ENCODE assay signal across 12 mouse cellular contexts in genomic region chr4:137044516-137044915, GRCm38 (mm10). TPM values are rescaled to one million over a fixed set of nuclear protein-coding genes. Genes with fewer than 3 reads are reported as not detected.
DNase-seq lines count a peak whose midpoint lies in the region; ATAC-seq and TF ChIP-seq lines count a peak whose summit lies in the region.
"Had no signal": no experiment of that assay in that cellular context is flagged by ENCODE, and none has a peak within 500 bp of the region (broad histone marks: within the 10 kb centered on the region; RNA-seq: fewer than 3 reads in every experiment).

No protein-coding gene starts in this region.

- peaks cover 24% of the 10 kb centered on the region for H3K4me1 ChIP-seq in kidney, adult 2 months (ENCODE audit: control insufficient read depth, insufficient read depth, low read length)
- peaks cover 8% of the 10 kb centered on the region for H3K4me1 ChIP-seq in kidney, postnatal 0 days (replicated peaks; ENCODE audit: insufficient read depth, low read length)

- peak overlapping the region; percentile 72; the same call in 1 of the 2 replicates for H3K27ac ChIP-seq in kidney, adult 2 months (ENCODE audit: insufficient read depth, low read depth, low read length)
- H3K27ac ChIP-seq in kidney, postnatal 0 days = peak overlapping the region; percentile 55
- H3K27ac ChIP-seq: liver, embryonic 14.5 days had no signal

- peak overlapping the region; percentile 6; the same call in 1 of the 2 replicates for H3K4me2 ChIP-seq in kidney, postnatal 0 days (ENCODE audit: low read length)

- H3K9ac ChIP-seq in kidney, postnatal 0 days (ENCODE audit: low read depth, low read length) = no peak overlapping the region
- H3K9ac ChIP-seq: liver, embryonic 14.5 days had no signal

- H3K4me3 ChIP-seq in kidney, adult 2 months (ENCODE audit: insufficient read depth, low read depth, low read length) = no peak overlapping the region
- H3K4me3 ChIP-seq in kidney, postnatal 0 days (replicated peaks; ENCODE audit: low read depth, low read length) = no peak overlapping the region
- H3K4me3 ChIP-seq: erythroblast, embryonic 14.5 days had no signal

- TF ChIP-seq CTCF in kidney, adult 2 months (conservative IDR thresholded peaks at IDR 0.05; ENCODE audit: insufficient read depth, insufficient read length, low read depth, low read length) = no peak
- TF ChIP-seq CTCF in kidney, postnatal 0 days (IDR thresholded peaks at IDR 0.05; ENCODE audit: low read depth) = no peak

- no peaks in the 10 kb centered on the region for H3K36me3 ChIP-seq in kidney, adult 2 months (ENCODE audit: control insufficient read depth, insufficient read depth, low read length)
- H3K36me3 ChIP-seq in kidney, postnatal 0 days (ENCODE audit: insufficient read depth, low read length) = no peaks in the 10 kb centered on the region

- DNase-seq in cerebellum, postnatal 25 days = peak; percentile 38 to 51
- DNase-seq in cerebellum, adult 9-10 months = no peak
- DNase-seq in kidney, adult 2 months = no peak
- no peak for DNase-seq in kidney, adult 8-10 months
- DNase-seq in brain, adult 2 months (ENCODE audit: low read depth, low spot score) = peak; percentile 74
- peak; percentile 48 for DNase-seq in kidney, postnatal 0 days (ENCODE audit: low spot score)
- no peak for DNase-seq in yolk sac, embryonic 10.5 days (ENCODE audit: low spot score)
- no peak for DNase-seq in liver

- H3K9me3 ChIP-seq in kidney, postnatal 0 days (replicated peaks; ENCODE audit: low read length) = no peaks in the 10 kb centered on the region

- H3K27me3 ChIP-seq in kidney, adult 2 months (replicated peaks; ENCODE audit: control insufficient read depth, insufficient read depth, low read length) = no peaks in the 10 kb centered on the region
- no peaks in the 10 kb centered on the region for H3K27me3 ChIP-seq in kidney, postnatal 0 days (ENCODE audit: insufficient read depth, low read length)
- H3K27me3 ChIP-seq: Patski had no signal

- no peak for ATAC-seq in kidney, postnatal 0 days (replicated peaks; ENCODE audit: low FRiP score, low read depth)
- ATAC-seq: intestine, embryonic 16.5 days; Patski had no signal

- TF ChIP-seq POLR2A in kidney, adult 2 months (IDR thresholded peaks at IDR 0.05; ENCODE audit: low read depth, low read length) = no peak

- 45% methylated on average over 5 of the region's 5 CpGs for WGBS in kidney, adult 2 months
- WGBS in kidney, postnatal 0 days = 35% methylated on average over 5 of the region's 5 CpGs

RNA-seq across cellular contexts. Expression of gene Zbtb40, which starts 4.1 kb away (rescaled TPM):
- 9.5 and 12.3 TPM in 2 replicates for polyA plus RNA-seq in kidney, adult 2 months (2012; rRNA removed)
- polyA plus RNA-seq in kidney, postnatal 0 days (2015; fragmentation: Nextera tagmentation; extraction: Ambion mirVana) = 1.8 and 2.0 TPM in 2 replicates

Comparison
In these comparisons a context has a peak if more than half of its experiments do, and no peak if none do; other contexts are left out.
1. DNase-seq: peak in cerebellum, postnatal 25 days (2 of 2), brain, adult 2 months (single experiment) and kidney, postnatal 0 days (single experiment); none in cerebellum, adult 9-10 months (single experiment), kidney, adult 2 months (single experiment), kidney, adult 8-10 months (0 of 2), yolk sac, embryonic 10.5 days (single experiment) and liver (single experiment).